Mouse (Mus musculus) left cerebral cortex, postnatal 25 days (tissue): Measurements from ENCODE around the gene Asap3. TPM values are rescaled to one million over a fixed set of nuclear protein-coding genes. Genes with fewer than 3 reads are reported as not detected.
A peak's percentile ranks its signal among the peaks of the same experiment; 100 is the strongest.

ENCODE experiments used
- DNase-seq, 2 experiments: peaks; one replicate each; pipeline ENCODE4 v3.0.0; 2022; ENCODE audit warnings: low spot score in 2 of 2, mixed read lengths in 1 of 2
- intact Hi-C: fragments of 180-260 bp; cut with DNase I; formaldehyde crosslinking; loops from one replicate; pipeline ENCODE4 v1.15.1; 2025
- total RNA-seq, 2 experiments: library from RNA; stranded (reverse); gene quantifications; 2 replicates each; pipeline ENCODE4 v1.2.3; 2021

Gene Asap3
- total RNA-seq, 2 experiments from 2014 or later: 3.1 to 3.2 TPM

DNA sequence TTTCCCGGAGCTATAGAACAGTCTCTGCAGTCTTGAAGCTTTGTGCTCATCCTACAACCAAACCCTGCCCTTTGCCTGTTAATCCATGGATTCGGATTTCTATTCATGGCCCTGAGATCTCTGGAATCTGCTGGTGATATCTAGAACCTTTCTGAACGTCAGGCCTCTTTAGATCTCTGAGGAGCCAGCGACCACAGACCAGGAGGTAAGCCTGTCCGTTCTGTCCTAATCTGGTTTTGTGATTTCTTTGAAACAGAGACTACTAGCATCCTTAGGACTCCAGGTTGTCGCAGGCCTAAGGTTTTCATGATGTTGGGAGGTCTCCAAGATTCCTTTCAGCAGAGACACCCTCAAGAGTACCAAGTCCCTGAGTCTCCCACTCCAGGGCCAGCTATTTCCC lies 78.7 kb downstream of the Asap3 start:
- intact Hi-C loops: loop anchor here (2.0 kb wide), 1 partner anchor 26 kb away; the partner anchor contains the start of gene Hnrnpr
- DNase-seq: peak in 1 of 2 experiments; percentile 47

DNA sequence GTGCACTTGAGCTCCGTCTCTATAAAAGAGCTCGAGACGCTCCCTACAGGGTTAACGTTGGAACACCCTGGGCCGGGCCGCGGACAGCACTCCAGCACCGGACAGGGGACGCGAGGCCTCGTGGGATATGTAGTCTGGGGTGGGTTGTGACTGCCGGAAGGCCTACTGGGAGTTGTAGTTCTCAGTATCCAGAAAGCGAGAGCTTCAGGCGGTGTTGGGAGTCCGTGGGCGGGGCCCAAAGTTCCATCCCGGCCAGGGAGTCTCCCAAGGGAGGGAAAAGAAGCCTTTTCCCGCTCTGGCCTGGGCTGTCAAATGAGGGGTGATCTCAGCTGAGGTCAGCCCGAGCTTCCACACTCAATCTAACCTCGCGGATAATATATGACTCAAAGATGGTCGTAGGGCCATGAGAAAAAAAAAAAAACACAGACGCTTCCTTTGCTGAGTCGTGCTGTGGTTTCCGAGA lies 79.2 kb downstream of the Asap3 start:
- peak; percentile 94 to 98 for DNase-seq
- intact Hi-C loops: loop anchor here (2.0 kb wide), 1 partner anchor 25 kb away; the partner anchor contains the start of gene Hnrnpr

DNA sequence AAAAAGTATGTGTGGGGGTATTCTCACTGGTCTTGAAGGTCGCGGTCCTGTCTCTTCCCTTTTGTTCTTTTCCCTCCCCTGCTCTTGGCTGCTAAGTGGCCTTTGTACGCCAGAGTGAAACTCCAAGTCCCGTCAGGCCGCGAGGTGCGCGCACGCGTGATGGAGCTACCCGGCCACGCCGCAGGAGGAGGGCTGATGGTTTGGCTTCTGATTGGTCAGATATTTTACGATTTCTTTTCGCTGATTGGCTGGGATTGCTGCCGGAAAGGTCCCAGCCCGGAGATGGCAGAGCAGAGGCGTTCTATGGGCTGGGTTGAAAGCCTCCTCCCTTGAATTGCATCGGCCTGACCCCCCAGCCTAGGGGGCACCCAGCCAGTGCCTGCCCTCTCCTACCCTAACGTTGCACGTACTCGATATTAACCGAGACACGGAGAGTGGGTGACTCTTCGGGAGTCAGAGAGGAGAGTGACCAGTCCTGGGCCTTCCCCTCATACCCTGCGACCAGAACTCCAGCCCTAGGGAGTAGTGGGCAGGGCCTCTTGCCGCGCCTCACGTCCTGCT lies 79.7 kb downstream of the Asap3 start:
- intact Hi-C loops: loop anchor here (2.0 kb wide), 1 partner anchor 25 kb away; the partner anchor contains the start of gene Hnrnpr

DNA sequence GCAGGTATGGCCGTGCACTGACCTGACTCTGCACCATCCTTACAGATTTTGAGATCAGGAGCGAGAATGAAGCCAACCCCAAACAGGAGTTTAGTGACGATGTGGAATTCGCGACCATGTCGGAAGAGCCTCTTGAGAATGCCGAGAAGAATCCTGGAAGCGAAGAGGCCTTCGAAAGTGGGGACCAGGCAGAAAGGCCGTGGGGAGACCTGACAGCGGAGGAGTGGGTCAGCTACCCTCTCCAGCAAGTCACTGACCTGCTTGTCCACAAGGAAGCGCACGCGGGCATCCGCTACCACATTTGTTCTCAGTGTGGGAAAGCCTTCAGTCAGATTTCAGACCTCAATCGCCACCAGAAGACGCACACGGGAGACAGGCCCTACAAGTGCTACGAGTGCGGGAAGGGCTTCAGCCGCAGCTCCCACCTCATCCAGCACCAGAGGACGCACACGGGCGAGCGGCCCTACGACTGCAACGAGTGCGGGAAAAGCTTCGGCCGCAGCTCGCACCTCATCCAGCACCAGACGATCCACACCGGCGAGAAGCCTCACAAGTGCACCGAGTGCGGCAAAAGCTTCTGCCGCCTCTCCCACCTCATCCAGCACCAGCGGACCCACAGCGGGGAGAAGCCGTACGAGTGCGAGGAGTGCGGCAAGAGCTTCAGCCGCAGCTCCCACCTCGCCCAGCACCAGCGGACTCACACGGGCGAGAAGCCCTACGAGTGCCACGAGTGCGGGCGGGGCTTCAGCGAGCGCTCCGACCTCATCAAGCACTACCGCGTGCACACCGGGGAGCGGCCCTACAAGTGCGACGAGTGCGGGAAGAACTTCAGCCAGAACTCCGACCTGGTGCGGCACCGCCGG lies 84.0 kb downstream of the Asap3 start:
- no peak for DNase-seq
- intact Hi-C loops: no loop called here

More for the DNA sequence above, 79.7 kb downstream of the Asap3 start:
- DNase-seq: peak; percentile 96 to 99

DNA sequence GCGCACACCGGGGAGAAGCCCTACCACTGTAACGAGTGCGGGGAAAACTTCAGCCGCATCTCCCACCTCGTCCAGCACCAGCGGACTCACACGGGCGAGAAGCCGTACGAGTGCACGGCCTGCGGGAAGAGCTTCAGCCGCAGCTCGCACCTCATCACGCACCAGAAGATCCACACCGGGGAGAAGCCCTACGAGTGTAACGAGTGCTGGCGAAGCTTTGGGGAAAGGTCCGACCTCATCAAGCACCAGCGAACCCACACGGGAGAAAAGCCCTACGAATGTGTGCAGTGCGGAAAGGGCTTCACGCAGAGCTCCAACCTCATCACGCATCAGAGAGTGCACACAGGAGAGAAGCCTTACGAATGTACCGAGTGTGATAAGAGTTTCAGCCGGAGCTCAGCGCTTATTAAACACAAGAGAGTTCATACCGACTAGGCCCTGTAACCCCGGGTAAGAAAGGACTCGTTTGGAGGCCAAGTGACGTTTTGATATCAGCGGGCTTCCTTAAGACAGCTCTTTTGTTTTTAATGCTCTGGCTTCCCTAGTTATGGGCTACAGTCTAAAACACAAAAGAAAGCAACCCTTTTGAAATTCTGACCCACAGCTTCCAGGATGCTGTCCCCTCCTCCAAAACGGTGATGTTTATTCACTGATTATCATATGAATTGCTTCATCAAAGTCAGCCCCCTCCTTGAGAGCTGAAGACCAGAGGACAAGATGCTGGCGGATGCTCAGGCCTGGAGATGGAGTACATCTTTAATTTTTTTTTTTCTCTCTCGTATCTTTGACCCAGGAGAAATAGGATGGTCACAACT lies 84.8 kb downstream of the Asap3 start:
- no peak for DNase-seq
- intact Hi-C loops: no loop called here

DNA sequence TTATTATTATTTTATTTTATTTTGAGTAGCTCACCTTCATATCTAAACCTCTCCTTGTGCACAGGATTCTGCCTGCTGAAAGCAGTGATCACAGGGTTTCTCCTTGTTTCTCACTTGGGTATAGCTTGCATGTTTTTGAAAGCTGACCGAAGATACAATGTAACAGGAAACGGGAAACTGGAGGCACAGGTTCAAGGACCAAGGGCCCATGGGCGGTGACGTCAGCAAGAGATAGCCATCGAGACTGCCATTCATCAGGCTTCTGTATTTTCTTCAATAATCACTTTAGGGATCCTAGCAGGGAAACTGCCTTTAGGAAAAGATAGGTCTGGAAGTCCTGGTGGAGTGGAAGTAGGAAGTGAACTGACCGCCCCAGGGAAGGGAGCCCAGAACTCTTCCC lies 85.5 kb downstream of the Asap3 start:
- intact Hi-C loops: no loop called here
- DNase-seq: no peak

Other genes starting within 250 kb of the Asap3 start
- gene Gale, start 242.6 kb upstream of the Asap3 start, total RNA-seq: 10 to 100 TPM; 22.4 to 22.5 TPM
- 10 to 100 TPM; 87.0 to 88.6 TPM for gene Lypla2, start 233.7 kb upstream of the Asap3 start, total RNA-seq
- 10 to 100 TPM; 82.1 to 84.3 TPM for gene Pithd1, start 219.1 kb upstream of the Asap3 start, total RNA-seq
- gene Eloa, start 184.6 kb upstream of the Asap3 start, total RNA-seq: 10 to 100 TPM; 27.3 to 28.8 TPM
- gene Rpl11, start 152.9 kb upstream of the Asap3 start, total RNA-seq: 100 to 1,000 TPM; 233 to 241 TPM
- 10 to 100 TPM; 37.5 to 39.2 TPM for gene Id3, start 62.9 kb upstream of the Asap3 start, total RNA-seq
- 1 to 10 TPM in 1 of 2 experiments, under 1 TPM in 1; 0.66 to 1.2 TPM for gene E2f2, start 34.0 kb upstream of the Asap3 start, total RNA-seq
- gene Tcea3, start 41.4 kb downstream of the Asap3 start, total RNA-seq: under 1 TPM; 0.57 to 0.76 TPM
- gene Zfp46, start 78.3 kb downstream of the Asap3 start, total RNA-seq: 10 to 100 TPM; 54.6 to 64.2 TPM
- gene Hnrnpr, start 104.6 kb downstream of the Asap3 start, total RNA-seq: 10 to 100 TPM; 81.8 to 83.5 TPM
- gene Htr1d, start 217.2 kb downstream of the Asap3 start, total RNA-seq: 1 to 10 TPM; 3.8 to 7.4 TPM